In genomic region chr2:92529670-92530322, GRCm38 (mm10) we compare ENCODE assay signal across 8 mouse cellular contexts.
A peak's percentile ranks its signal among the peaks of the same experiment; 100 is the strongest.
DNase-seq lines count a peak whose midpoint lies in the region; ATAC-seq and TF ChIP-seq lines count a peak whose summit lies in the region.

No protein-coding gene starts in this region.

- intact Hi-C loops in heart, adult 2 months (cut with DNase I): loop anchor here (5.0 kb wide), 1 partner anchor 68 kb away; the partner anchor contains the start of gene Chst1

- peak overlapping the region; percentile 51 for H3K4me2 ChIP-seq in liver, embryonic 16.5 days (ENCODE audit: low read depth, low read length)

- no peak for TF ChIP-seq POLR2A in heart, adult 2 months (IDR thresholded peaks at IDR 0.05; ENCODE audit: insufficient read depth, low read depth, low read length)
- no peak for TF ChIP-seq POLR2A in ES-Bruce4 (IDR thresholded peaks at IDR 0.05; ENCODE audit: insufficient read depth, low read length)

- H3K36me3 ChIP-seq in heart, adult 2 months (ENCODE audit: control insufficient read depth, insufficient read depth, low read length): no peaks in the 10 kb centered on the region
- no peaks in the 10 kb centered on the region for H3K36me3 ChIP-seq in ES-Bruce4 (ENCODE audit: control insufficient read depth, insufficient read depth, low read length, poor library complexity, severe bottlenecking)
- H3K36me3 ChIP-seq in liver, embryonic 16.5 days (ENCODE audit: control insufficient read depth, insufficient read depth): no peaks in the 10 kb centered on the region

- ATAC-seq in liver, embryonic 16.5 days (ENCODE audit: low read depth): no peak

- no peak for DNase-seq in heart, adult 2 months
- DNase-seq in heart, adult 9 months (ENCODE audit: low spot score in 2 of 2): no peak
- DNase-seq in frontal cortex, postnatal 36 days (ENCODE audit: low spot score in 2 of 2): peak; percentile 56 to 59
- DNase-seq in cerebellum, postnatal 10 days: no peak
- DNase-seq in embryo, embryonic 10.5 days (ENCODE audit: low spot score): no peak
- no peak for DNase-seq in cerebellum, postnatal 25 days

- H3K4me1 ChIP-seq in heart, adult 2 months (ENCODE audit: control insufficient read depth, insufficient read depth, low read length): peaks cover 1% of the 10 kb centered on the region
- H3K4me1 ChIP-seq in ES-Bruce4 (ENCODE audit: control insufficient read depth, insufficient read depth, low read length): no peaks in the 10 kb centered on the region
- no peaks in the 10 kb centered on the region for H3K4me1 ChIP-seq in liver, embryonic 16.5 days (ENCODE audit: control insufficient read depth, low read depth, low read length)

- TF ChIP-seq CTCF in heart, adult 2 months (IDR thresholded peaks at IDR 0.05): no peak
- TF ChIP-seq CTCF in ES-Bruce4 (IDR thresholded peaks at IDR 0.05; ENCODE audit: low read depth, low read length): no peak

- peak overlapping the region; percentile 56 for H3K27ac ChIP-seq in heart, adult 2 months
- H3K27ac ChIP-seq in ES-Bruce4 (ENCODE audit: insufficient read depth, low read length): no peak overlapping the region
- H3K27ac ChIP-seq in liver, embryonic 16.5 days (ENCODE audit: low read length): no peak overlapping the region

- H3K9ac ChIP-seq in heart, adult 2 months (ENCODE audit: low read depth, low read length): 0 out of 2 replicates have a peak overlapping the region, but pooled peaks have one; percentile 25
- H3K9ac ChIP-seq in ES-Bruce4 (ENCODE audit: low read depth, poor library complexity, severe bottlenecking): 0 out of 2 replicates have a peak overlapping the region, but pooled peaks have one; percentile 14
- no peak overlapping the region for H3K9ac ChIP-seq in liver, embryonic 16.5 days (ENCODE audit: low read depth, low read length)

- peak overlapping the region; percentile 50 for H3K4me3 ChIP-seq in heart, adult 2 months
- H3K4me3 ChIP-seq in ES-Bruce4 (ENCODE audit: low read depth, low read length): peak overlapping the region; percentile 24
- no peak overlapping the region for H3K4me3 ChIP-seq in liver, embryonic 16.5 days (ENCODE audit: low read depth, low read length)

- H3K27me3 ChIP-seq in heart, adult 2 months (ENCODE audit: control insufficient read depth, insufficient read depth, low read length): no peaks in the 10 kb centered on the region
- no peaks in the 10 kb centered on the region for H3K27me3 ChIP-seq in ES-Bruce4 (ENCODE audit: control insufficient read depth, insufficient read depth, low read length, poor library complexity, severe bottlenecking)
- no peaks in the 10 kb centered on the region; the same call in 1 of the 2 replicates for H3K27me3 ChIP-seq in liver, embryonic 16.5 days (ENCODE audit: control insufficient read depth, insufficient read depth, low read depth, low read length)

- TF ChIP-seq EP300 in heart, adult 2 months (IDR thresholded peaks at IDR 0.05; ENCODE audit: insufficient read depth, low read depth, low read length): no peak
- no peak for TF ChIP-seq EP300 in ES-Bruce4 (IDR thresholded peaks at IDR 0.05; ENCODE audit: insufficient read depth, low read depth, low read length)

- H3K79me2 ChIP-seq in heart, adult 2 months (replicated peaks; ENCODE audit: control insufficient read depth, insufficient read depth, low read length): no peaks in the 10 kb centered on the region

- H3K9me3 ChIP-seq in ES-Bruce4 (replicated peaks; ENCODE audit: control insufficient read depth, insufficient read depth, low read length, poor library complexity, severe bottlenecking): no peaks in the 10 kb centered on the region
- H3K9me3 ChIP-seq in liver, embryonic 16.5 days (replicated peaks; ENCODE audit: control insufficient read depth, low read length): no peaks in the 10 kb centered on the region

- 44% methylated on average over 14 of the region's 14 CpGs for WGBS in heart, adult 2 months
- WGBS in liver, embryonic 16.5 days (ENCODE audit: insufficient replicate concordance): 44% methylated on average over 14 of the region's 14 CpGs

Comparison
In these comparisons a context has a peak if more than half of its experiments do, and no peak if none do; other contexts are left out.
1. DNase-seq: peak in frontal cortex, postnatal 36 days (2 of 2); none in heart, adult 2 months (0 of 2), heart, adult 9 months (0 of 2), cerebellum, postnatal 10 days (0 of 2), embryo, embryonic 10.5 days (single experiment) and cerebellum, postnatal 25 days (0 of 2).